Mouse (Mus musculus): ENCODE data around the gene Esr2. TPM values are rescaled to one million over a fixed set of nuclear protein-coding genes. Genes with fewer than 3 reads are reported as not detected.
"Not testable (repeated sequence)": the region's sequence is repeated elsewhere in the genome, so short reads cannot be mapped to it uniquely, and the experiment has no call there.

Esr2 gene
- not detected in 2 replicates for total RNA-seq (2015; ENCODE audit: low replicate concordance)
- total RNA-seq (2017; ENCODE audit: low replicate concordance), result not detected in 2 replicates

- no peak for ATAC-seq (replicated peaks; ENCODE audit: low FRiP score, poor library complexity, severe bottlenecking)
These were observed at the start of gene Esr2 for GRCm38 (mm10) chr12:76177000-76177863. TSS of gene Esr2 (minus strand) at chr12:76177259.

DNA sequence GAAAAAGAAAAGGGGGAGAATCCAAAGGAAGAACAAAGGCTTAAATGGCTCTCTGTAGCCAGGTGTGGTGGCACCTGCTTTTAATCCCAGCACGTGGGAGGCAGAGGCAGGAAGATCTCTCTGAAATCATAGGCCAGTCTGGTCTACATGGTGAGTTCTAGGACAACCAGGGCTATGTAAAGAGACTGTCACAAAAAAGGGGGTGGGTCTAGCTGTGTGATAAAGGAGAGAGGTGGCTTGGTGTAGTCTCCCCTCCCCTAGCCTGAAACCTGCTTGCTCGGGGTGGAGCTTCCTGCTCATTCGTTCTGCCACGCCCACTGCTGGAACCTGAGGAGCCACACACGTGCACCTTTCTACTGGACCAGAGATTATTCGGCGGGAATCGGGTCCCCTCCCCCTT, 45.0 kb upstream of the Esr2 start:
- not testable (repeated sequence) for ATAC-seq (replicated peaks; ENCODE audit: low FRiP score, poor library complexity, severe bottlenecking)

GRCm38 (mm10) chr12:76216716-76217115, 39.7 kb upstream of the Esr2 start:
- no peak for ATAC-seq (replicated peaks; ENCODE audit: low FRiP score, poor library complexity, severe bottlenecking)

DNA sequence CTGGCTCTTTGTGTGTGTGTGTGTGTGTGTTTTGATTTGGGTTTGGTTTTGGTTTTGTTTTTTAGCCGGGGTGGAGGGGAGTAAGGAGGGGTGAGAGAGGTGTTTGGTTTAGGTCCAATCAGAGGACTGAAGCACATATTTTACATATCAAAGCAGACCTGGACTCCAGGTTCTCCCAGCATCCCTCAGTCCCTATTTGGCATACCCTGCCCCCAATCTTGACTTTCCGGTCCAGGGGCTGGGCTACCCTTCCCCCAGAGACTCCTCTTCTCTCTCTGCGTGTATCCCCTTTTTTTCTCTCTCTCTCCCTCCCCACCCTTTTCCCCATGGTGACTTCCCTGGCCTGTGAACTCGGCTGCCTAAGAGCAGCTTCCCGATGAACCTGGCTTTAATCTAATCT, 38.1 kb upstream of the Esr2 start:
- ATAC-seq (replicated peaks; ENCODE audit: low FRiP score, poor library complexity, severe bottlenecking), result no peak

DNA sequence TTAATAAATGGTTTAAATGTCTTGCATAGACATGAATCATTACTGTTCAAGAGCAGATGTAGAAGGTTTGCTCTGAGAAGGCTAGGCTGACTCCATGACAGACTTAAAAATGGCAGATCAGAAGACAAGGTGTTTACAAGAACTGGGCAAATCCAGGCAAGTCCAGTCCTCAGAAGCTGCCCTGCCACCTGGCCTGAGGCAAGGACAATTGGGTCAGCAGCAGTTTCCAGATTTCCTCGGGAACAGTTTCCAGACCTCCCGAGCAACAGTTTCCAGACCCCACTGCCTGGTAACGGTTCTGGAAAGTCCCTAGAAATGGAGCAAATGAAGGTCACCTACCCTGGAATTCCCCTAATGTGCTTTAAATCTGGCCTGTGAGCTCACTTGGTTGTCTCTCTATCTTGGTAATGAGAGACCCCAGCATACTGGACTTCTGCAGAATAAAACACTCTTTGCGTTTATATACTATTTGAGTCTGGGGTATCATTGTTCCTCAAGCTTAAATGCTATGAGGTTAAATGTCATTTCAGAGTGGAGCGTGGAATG, 32.4 kb upstream of the Esr2 start:
- ATAC-seq (replicated peaks; ENCODE audit: low FRiP score, poor library complexity, severe bottlenecking), result no peak

DNA sequence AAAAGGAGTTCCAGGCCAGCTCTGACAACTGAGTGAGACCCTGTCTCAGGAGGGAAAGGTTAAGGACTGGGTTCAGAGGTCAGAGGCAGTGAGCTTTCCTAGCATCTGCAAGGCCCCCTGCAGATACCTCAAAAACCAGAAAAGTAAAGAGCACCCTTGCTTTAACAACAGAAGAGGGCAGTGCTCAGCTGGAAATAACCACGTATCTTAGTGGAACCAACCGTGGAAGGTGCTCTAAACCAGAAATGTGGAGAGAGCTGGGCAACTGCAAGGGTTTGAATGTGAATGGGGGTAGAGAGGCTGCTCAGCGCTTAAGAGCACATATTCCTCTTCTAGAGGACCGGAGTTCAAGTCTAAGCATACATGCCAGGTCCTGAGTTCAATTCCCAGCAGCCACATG, 23.3 kb upstream of the Esr2 start:
- ATAC-seq (replicated peaks; ENCODE audit: low FRiP score, poor library complexity, severe bottlenecking), result no peak

GRCm38 (mm10) chr12:76197071-76197470, 20.0 kb upstream of the Esr2 start:
- no peak for ATAC-seq (replicated peaks; ENCODE audit: low FRiP score, poor library complexity, severe bottlenecking)

DNA sequence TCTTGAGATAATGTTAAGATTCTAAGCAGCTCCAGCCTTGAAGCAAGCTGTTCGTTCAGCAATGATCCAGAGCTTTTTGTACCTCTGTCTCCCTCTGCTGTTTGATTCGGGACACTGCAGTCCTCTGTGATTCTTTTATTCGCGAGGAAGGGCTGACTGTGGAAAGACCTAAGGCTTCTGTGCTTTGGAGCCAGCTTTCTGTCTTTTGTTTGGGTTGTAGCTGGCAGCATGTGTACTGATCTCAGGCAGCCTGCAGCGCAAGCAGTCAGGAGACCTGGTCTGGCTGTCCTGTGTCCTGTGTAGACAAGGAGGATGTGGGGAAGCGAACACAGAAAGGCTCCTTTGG, 19.6 kb upstream of the Esr2 start:
- ATAC-seq (replicated peaks; ENCODE audit: low FRiP score, poor library complexity, severe bottlenecking), result peak; percentile 87

GRCm38 (mm10) chr12:76195912-76196708, 19.1 kb upstream of the Esr2 start:
- ATAC-seq (replicated peaks; ENCODE audit: low FRiP score, poor library complexity, severe bottlenecking), result peak; percentile 72

- ATAC-seq (replicated peaks; ENCODE audit: low FRiP score, poor library complexity, severe bottlenecking), result no peak
These were observed 17.5 kb upstream of the Esr2 start for GRCm38 (mm10) chr12:76194526-76194925.

- peak; percentile 71 for ATAC-seq (replicated peaks; ENCODE audit: low FRiP score, poor library complexity, severe bottlenecking)
These were observed 13.9 kb upstream of the Esr2 start for GRCm38 (mm10) chr12:76190940-76191339.

- ATAC-seq (replicated peaks; ENCODE audit: low FRiP score, poor library complexity, severe bottlenecking), result no peak
These were observed 10.8 kb upstream of the Esr2 start for GRCm38 (mm10) chr12:76187849-76188248.

- no peak for ATAC-seq (replicated peaks; ENCODE audit: low FRiP score, poor library complexity, severe bottlenecking)
These were observed 9.4 kb upstream of the Esr2 start for GRCm38 (mm10) chr12:76186473-76186872.

DNA sequence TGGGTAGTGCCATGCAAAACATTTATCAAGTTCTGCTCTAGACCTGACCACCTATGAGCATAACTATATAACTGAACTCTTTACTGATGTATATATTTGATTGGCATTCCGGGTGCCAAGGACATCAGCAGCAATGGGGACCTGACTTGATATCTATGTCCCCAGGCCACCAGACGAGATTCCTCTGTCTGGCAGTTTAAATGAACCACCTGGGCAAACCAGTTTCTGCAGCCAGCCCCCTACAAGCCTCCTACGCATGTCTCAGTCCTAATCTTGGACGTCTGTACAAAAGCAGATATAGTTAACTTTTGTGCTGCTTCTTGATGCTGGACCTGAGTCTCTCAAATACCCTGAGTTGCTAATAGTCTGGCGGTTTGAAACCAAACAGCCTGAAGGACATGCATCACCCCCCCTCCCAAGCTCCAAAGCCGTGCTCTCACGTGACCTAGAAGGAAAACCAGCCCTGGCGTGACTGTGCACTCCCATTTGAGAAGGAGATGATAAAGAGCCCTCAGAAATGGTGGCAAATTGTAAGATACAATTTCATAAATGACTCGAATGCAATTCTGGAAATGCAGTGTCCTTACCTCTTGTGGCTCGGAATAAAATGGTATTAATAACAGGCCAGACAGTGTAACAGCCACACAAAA, 8.2 kb upstream of the Esr2 start:
- ATAC-seq (replicated peaks; ENCODE audit: low FRiP score, poor library complexity, severe bottlenecking), result no peak

GRCm38 (mm10) chr12:76184271-76184670, 7.2 kb upstream of the Esr2 start:
- ATAC-seq (replicated peaks; ENCODE audit: low FRiP score, poor library complexity, severe bottlenecking), result no peak

GRCm38 (mm10) chr12:76182831-76183230, 5.8 kb upstream of the Esr2 start:
- ATAC-seq (replicated peaks; ENCODE audit: low FRiP score, poor library complexity, severe bottlenecking), result no peak

GRCm38 (mm10) chr12:76181471-76181870, 4.4 kb upstream of the Esr2 start:
- no peak for ATAC-seq (replicated peaks; ENCODE audit: low FRiP score, poor library complexity, severe bottlenecking)

- no peak for ATAC-seq (replicated peaks; ENCODE audit: low FRiP score, poor library complexity, severe bottlenecking)
These were observed 3.4 kb upstream of the Esr2 start for GRCm38 (mm10) chr12:76180442-76180841.

DNA sequence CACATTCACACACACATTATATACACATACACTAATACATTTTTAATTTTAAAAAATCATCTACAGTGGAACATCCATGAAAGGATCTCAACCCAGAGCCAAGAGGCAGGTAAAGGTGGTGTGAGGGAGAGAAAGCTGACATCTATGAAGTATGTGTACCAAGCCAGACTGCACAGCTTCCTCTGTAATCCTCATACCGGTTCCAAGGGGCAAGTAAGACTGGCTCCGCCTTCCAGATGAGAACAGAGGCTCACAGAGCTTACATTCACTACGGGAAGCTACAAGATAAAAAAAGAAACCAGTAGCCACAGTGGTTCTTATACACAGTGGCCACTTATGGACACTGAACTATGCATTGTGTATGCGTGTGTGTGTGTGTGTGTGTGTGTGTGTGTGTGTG, 2.5 kb upstream of the Esr2 start:
- ATAC-seq (replicated peaks; ENCODE audit: low FRiP score, poor library complexity, severe bottlenecking), result no peak

DNA sequence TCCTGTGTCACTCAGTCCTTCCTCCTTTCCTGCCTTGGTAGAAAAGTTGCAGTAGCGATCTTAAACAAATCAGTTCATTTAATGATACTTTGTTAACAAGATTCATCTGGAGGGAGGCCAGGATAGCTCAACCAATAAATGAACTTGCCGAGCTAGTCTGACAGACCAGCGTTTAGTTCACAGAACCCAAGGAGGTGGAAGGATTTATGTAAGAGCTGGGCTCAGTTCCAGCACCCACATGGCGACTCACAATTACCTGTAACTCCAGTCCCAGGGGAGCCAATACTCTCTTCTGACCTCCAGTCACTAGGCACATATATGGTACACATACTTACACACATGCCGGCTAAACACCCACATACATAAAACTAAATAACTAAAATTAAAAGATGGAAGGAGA, 2.0 kb upstream of the Esr2 start:
- ATAC-seq (replicated peaks; ENCODE audit: low FRiP score, poor library complexity, severe bottlenecking), result no peak
